Mouse (Mus musculus): ENCODE measurements at regions not wholly inside any gene's neighbourhood (a gene's known extent, or its start where the extent isn't known, plus 50 kb on each side); places are given as distances from the start of the nearest gene placed in this dataset.

DNA sequence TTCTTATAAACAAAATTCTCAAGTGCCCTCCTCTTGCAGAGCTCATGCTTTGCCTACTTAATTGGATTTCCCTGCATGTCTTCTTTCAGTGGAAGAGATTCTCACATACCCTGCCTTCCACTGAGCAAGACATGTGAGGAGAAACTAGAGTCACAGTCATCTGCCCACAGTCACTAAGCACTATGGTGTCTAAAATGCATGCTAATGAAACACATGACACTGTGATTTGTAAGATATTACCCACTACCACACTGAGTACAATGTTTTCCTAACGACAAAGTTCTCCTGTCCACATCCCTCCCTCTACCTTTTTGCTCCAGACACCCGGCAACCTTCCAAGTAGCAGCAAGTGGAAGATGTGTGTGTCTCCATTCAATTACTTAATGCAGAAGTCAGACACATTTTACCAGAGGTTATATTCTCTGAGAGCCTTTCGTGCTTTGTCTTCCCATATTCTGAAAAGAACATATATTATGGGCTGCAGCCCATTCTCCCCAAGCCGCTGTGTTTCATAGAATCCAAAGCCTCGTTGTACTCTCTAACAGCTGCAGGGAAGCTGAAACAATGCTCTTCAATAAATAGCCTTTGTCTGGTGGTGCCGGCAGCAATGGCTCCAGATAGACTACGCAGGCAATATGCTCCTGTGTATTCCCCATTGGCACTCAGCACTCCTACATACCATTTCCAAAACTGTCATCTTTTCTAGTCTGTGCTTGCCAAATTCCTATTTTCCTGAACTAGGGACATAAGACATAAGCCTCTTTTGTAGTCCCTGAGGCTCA, 670.7 kb downstream of the Poteg start:
- Histone ChIP-seq H3K4me2 (ENCODE audit: low read depth, low read length) (no peak overlapping the region), H3K4me3 (ENCODE audit: low read length) (no peak overlapping the region), H3K36me3 (ENCODE audit: control insufficient read depth, insufficient read depth) (no peaks in the 10 kb centered on the region), H3K9me3 (replicated peaks; ENCODE audit: control insufficient read depth, low read length) (no peaks in the 10 kb centered on the region), H3K9ac (ENCODE audit: low read length) (no peak overlapping the region), H3K27me3 (ENCODE audit: control insufficient read depth, insufficient read depth, low read length) (no peaks in the 10 kb centered on the region), H3K4me1 (ENCODE audit: control insufficient read depth, insufficient read depth, low read length) (no peaks in the 10 kb centered on the region), H3K27ac (ENCODE audit: low read length) (no peak overlapping the region)
- ATAC-seq (replicated peaks; ENCODE audit: extremely low read depth, insufficient read depth, low FRiP score): no peak
- WGBS: 73% methylated on average over 7 of the region's 7 CpGs

DNA sequence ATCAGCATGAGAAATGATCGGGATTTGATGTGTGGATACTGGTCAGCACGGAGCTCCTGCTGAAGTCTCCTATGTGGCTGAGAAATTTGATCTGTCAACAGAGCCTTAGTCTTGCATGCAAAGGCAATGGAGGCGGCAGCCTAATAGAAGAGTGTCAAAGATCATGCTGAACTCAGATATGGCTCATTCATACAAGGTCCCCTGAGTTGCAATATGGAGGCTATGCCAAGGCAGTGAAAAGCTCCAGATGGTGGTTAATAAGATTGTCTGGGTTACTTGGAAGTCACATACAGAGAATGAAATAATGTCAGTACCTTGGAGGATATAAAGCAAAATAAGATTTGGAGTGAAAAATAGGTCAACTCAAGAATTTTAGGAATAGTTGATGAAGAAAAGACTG, 677.6 kb downstream of the Poteg start:
- Histone ChIP-seq H3K27me3 (ENCODE audit: control insufficient read depth, insufficient read depth, low read length) (no peaks in the 10 kb centered on the region), H3K4me2 (ENCODE audit: low read depth, low read length) (no peak overlapping the region), H3K9ac (ENCODE audit: low read length) (no peak overlapping the region), H3K27ac (ENCODE audit: low read length) (no peak overlapping the region), H3K9me3 (replicated peaks; ENCODE audit: control insufficient read depth, low read length) (no peaks in the 10 kb centered on the region), H3K4me1 (ENCODE audit: control insufficient read depth, insufficient read depth, low read length) (no peaks in the 10 kb centered on the region), H3K36me3 (ENCODE audit: control insufficient read depth, insufficient read depth) (no peaks in the 10 kb centered on the region), H3K4me3 (ENCODE audit: low read length) (no peak overlapping the region)
- no peak for ATAC-seq (replicated peaks; ENCODE audit: extremely low read depth, insufficient read depth, low FRiP score)
- WGBS: 52% methylated on average over 3 of the region's 3 CpGs

DNA sequence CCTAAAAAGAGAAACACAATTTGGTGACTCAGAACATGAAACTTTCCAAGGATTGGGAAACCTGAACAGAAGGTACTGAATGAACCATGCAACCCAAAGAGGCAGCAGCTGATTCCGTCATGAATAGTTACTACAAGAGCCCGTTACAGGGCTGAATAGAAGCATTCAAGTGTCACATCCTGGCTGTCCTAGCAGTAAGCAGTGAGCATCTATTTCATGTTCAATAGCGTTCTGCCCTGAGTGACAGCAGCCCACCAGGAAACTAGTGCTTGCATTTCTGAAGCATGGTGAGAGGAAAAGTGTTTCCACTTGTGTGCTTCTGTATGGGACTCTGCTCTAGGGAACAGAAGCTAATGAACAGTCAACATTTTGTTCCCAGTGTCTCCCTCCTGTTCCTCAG, 694.4 kb downstream of the Poteg start:
- Histone ChIP-seq H3K36me3 (ENCODE audit: control insufficient read depth, insufficient read depth) (no peaks in the 10 kb centered on the region), H3K9ac (ENCODE audit: low read length) (no peak overlapping the region), H3K27ac (ENCODE audit: low read length) (no peak overlapping the region), H3K4me1 (ENCODE audit: control insufficient read depth, insufficient read depth, low read length) (no peaks in the 10 kb centered on the region; the same call in 1 of the 2 replicates), H3K4me3 (ENCODE audit: low read length) (no peak overlapping the region), H3K9me3 (replicated peaks; ENCODE audit: control insufficient read depth, low read length) (no peaks in the 10 kb centered on the region), H3K27me3 (ENCODE audit: control insufficient read depth, insufficient read depth, low read length) (no peaks in the 10 kb centered on the region), H3K4me2 (ENCODE audit: low read depth, low read length) (no peak overlapping the region)
- WGBS: 75% methylated on average over 3 of the region's 3 CpGs
- no peak for ATAC-seq (replicated peaks; ENCODE audit: extremely low read depth, insufficient read depth, low FRiP score)

DNA sequence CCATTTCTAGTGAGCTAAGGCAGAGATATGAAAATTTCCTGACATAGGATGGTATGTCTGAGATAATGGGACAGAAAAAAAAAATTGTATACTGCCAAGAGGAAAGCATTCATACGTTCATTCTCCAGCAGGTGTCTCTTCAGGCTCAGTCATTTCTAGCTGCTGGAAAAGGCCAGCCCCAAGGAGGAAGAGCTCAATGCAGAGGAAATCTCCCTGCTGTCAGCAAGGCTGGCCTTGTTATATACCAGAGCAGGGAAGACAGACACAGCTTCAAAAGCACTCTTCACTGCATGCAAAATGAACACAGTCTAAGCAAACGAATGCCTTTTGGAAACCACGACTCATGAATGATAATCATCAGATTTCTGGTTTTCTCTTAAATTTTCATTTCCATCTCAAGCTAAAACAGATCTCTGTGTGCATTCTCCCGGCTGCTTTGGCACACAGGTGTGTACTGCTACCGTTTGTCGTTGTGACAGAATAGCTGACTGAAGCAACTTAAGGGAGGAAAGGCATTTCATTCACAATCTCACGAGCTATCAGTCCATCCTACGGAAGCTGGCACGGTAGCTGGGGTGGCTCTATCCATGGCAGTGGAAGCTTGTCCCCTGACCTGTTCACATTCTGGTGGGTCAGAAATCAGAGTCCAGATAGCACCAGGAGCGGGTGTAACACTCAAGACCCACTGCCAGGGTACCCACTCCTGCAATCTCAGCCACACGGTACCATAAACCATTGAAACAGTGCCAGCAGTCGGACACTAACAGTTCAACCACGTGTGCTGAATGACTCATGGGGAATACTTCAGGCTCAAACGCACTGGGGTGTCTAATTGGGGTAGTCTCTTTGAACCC, 701.4 kb downstream of the Poteg start:
- Histone ChIP-seq H3K4me3 (ENCODE audit: low read length) (no peak overlapping the region), H3K9ac (ENCODE audit: low read length) (no peak overlapping the region), H3K27me3 (ENCODE audit: control insufficient read depth, insufficient read depth, low read length) (no peaks in the 10 kb centered on the region), H3K4me1 (ENCODE audit: control insufficient read depth, insufficient read depth, low read length) (peaks cover 2% of the 10 kb centered on the region; the same call in 1 of the 2 replicates), H3K4me2 (ENCODE audit: low read depth, low read length) (no peak overlapping the region), H3K27ac (ENCODE audit: low read length) (no peak overlapping the region), H3K9me3 (replicated peaks; ENCODE audit: control insufficient read depth, low read length) (no peaks in the 10 kb centered on the region), H3K36me3 (ENCODE audit: control insufficient read depth, insufficient read depth) (no peaks in the 10 kb centered on the region)
- no peak; the same call in 1 of the 2 replicates for ATAC-seq (replicated peaks; ENCODE audit: extremely low read depth, insufficient read depth, low FRiP score)
- WGBS: 41% methylated on average over 14 of the region's 14 CpGs

DNA sequence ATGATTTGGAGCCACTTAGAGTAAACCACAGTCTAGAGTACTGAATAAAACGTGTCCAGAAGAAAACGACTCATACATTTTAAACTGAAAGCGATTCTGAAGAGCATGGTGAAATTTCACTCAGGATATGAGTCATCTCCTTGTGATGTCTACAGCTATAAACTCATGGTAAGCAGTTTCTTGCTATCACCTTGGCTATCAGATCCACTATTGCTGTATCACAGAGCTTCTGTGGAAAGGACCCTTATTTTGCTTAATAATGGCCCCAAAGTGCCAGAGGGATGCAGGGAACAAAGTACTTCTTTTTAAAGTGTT, 701.9 kb downstream of the Poteg start:
- H3K4me1 ChIP-seq (ENCODE audit: control insufficient read depth, insufficient read depth, low read length): peaks cover 2% of the 10 kb centered on the region; the same call in 1 of the 2 replicates
- no peaks in the 10 kb centered on the region for H3K9me3 ChIP-seq (replicated peaks; ENCODE audit: control insufficient read depth, low read length)
- no peak overlapping the region for H3K9ac ChIP-seq (ENCODE audit: low read length)
- WGBS: 61% methylated on average over 3 of the region's 3 CpGs
- H3K4me3 ChIP-seq (ENCODE audit: low read length): no peak overlapping the region
- no peak overlapping the region for H3K4me2 ChIP-seq (ENCODE audit: low read depth, low read length)
- H3K27me3 ChIP-seq (ENCODE audit: control insufficient read depth, insufficient read depth, low read length): no peaks in the 10 kb centered on the region
- no peaks in the 10 kb centered on the region for H3K36me3 ChIP-seq (ENCODE audit: control insufficient read depth, insufficient read depth)
- no peak overlapping the region for H3K27ac ChIP-seq (ENCODE audit: low read length)
- ATAC-seq (replicated peaks; ENCODE audit: extremely low read depth, insufficient read depth, low FRiP score): no peak

DNA sequence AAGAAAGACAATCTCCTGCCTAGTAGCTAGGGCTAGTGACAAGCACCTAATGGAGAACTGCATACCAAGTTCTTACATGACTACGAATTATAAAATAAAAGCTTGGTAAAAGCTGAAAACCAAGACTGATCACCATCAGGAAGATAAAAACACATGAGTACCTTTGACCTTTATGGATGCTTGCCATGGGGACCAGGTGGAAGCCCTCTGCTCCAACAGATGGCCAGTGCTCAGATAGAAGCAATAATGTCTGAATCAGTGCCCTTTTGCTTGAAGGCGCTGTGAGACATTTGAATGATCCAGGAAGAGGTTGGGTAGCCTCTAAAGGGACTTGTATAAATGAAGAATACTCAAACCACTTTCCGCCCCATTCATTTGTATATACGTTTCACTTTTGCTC, 713.2 kb downstream of the Poteg start:
- no peak for ATAC-seq (replicated peaks; ENCODE audit: extremely low read depth, insufficient read depth, low FRiP score)
- H3K4me3 ChIP-seq (ENCODE audit: low read length): no peak overlapping the region
- H3K4me2 ChIP-seq (ENCODE audit: low read depth, low read length): no peak overlapping the region
- no peak overlapping the region for H3K9ac ChIP-seq (ENCODE audit: low read length)
- H3K36me3 ChIP-seq (ENCODE audit: control insufficient read depth, insufficient read depth): no peaks in the 10 kb centered on the region
- no peaks in the 10 kb centered on the region for H3K4me1 ChIP-seq (ENCODE audit: control insufficient read depth, insufficient read depth, low read length)
- no peaks in the 10 kb centered on the region for H3K9me3 ChIP-seq (replicated peaks; ENCODE audit: control insufficient read depth, low read length)
- 81% methylated on average over 4 of the region's 4 CpGs for WGBS
- H3K27ac ChIP-seq (ENCODE audit: low read length): no peak overlapping the region
- no peaks in the 10 kb centered on the region for H3K27me3 ChIP-seq (ENCODE audit: control insufficient read depth, insufficient read depth, low read length)

DNA sequence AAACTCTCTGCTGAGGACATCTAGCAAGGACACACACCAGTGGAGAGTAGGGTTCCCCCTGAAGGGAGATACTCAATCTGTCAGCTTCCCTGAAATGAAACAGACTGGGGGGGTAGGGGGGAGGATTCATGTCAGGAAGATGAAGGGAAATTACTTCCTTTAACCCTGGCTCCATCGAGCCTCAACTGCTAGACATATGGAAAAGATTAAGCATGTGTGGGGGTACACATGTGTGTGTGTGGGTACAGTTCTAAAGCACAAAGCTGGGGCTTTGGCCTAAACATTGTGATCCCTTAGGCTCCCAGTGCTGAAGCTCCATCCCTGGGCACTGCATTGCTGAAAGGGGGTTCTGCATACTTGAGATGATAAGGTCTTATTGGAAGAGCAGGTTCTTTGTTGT, 720.6 kb downstream of the Poteg start:
- Histone ChIP-seq H3K27me3 (ENCODE audit: control insufficient read depth, insufficient read depth, low read length) (no peaks in the 10 kb centered on the region), H3K9ac (ENCODE audit: low read length) (no peak overlapping the region), H3K36me3 (ENCODE audit: control insufficient read depth, insufficient read depth) (no peaks in the 10 kb centered on the region), H3K27ac (ENCODE audit: low read length) (no peak overlapping the region), H3K9me3 (replicated peaks; ENCODE audit: control insufficient read depth, low read length) (no peaks in the 10 kb centered on the region), H3K4me1 (ENCODE audit: control insufficient read depth, insufficient read depth, low read length) (no peaks in the 10 kb centered on the region), H3K4me3 (ENCODE audit: low read length) (no peak overlapping the region), H3K4me2 (ENCODE audit: low read depth, low read length) (no peak overlapping the region)
- no peak for ATAC-seq (replicated peaks; ENCODE audit: extremely low read depth, insufficient read depth, low FRiP score)
- WGBS: 54% methylated on average over 1 of the region's 1 CpGs

DNA sequence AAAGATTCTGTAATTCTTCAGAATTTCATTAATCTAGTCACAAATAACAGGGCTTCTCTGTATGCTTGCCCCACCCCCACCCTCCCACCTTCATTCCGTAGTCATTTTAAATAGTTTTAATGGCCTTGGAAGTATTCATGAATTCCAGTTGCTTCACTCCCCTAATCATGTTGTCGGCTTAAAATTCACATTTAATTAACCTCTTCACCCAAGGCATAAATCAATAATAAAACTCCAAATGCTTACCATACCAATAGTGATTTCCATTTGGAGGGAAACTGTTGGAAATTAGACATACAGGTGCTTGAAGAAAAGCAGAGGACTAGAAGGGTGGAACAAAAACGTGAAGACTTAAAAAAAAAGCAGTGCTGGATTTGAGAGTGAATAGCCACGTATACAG, 724.0 kb downstream of the Poteg start:
- Histone ChIP-seq H3K9ac (ENCODE audit: low read length) (no peak overlapping the region), H3K27ac (ENCODE audit: low read length) (no peak overlapping the region), H3K4me1 (ENCODE audit: control insufficient read depth, insufficient read depth, low read length) (no peaks in the 10 kb centered on the region), H3K27me3 (ENCODE audit: control insufficient read depth, insufficient read depth, low read length) (no peaks in the 10 kb centered on the region), H3K4me3 (ENCODE audit: low read length) (no peak overlapping the region), H3K4me2 (ENCODE audit: low read depth, low read length) (no peak overlapping the region), H3K36me3 (ENCODE audit: control insufficient read depth, insufficient read depth) (no peaks in the 10 kb centered on the region), H3K9me3 (replicated peaks; ENCODE audit: control insufficient read depth, low read length) (no peaks in the 10 kb centered on the region)
- 59% methylated on average over 4 of the region's 4 CpGs for whole genome bisulfite sequencing
- ATAC-seq (replicated peaks; ENCODE audit: extremely low read depth, insufficient read depth, low FRiP score): no peak

DNA sequence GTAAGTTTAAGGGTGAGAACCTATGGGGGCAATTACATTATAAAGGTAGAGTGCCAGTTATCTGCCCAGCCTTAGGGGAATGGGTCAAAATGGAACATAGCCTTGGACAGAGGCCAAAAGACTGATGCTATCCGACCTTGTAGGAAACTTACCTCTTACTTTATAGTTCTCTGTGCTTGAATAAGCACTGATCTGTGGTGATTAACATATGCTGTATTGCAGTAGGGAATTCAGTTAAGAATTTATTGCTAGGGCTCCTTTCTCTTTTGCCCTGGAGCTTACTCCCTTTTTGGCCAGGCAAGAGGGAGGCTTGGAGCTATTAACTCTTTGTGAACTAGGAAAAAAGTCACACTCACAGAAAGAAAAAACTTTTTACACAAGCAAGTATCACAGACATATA, 748.5 kb downstream of the Poteg start:
- Histone ChIP-seq H3K4me1 (ENCODE audit: control insufficient read depth, insufficient read depth, low read length) (no peaks in the 10 kb centered on the region), H3K27me3 (ENCODE audit: control insufficient read depth, insufficient read depth, low read length) (no peaks in the 10 kb centered on the region), H3K36me3 (ENCODE audit: control insufficient read depth, insufficient read depth) (no peaks in the 10 kb centered on the region), H3K9ac (ENCODE audit: low read length) (no peak overlapping the region), H3K27ac (ENCODE audit: low read length) (no peak overlapping the region), H3K4me3 (ENCODE audit: low read length) (no peak overlapping the region), H3K9me3 (replicated peaks; ENCODE audit: control insufficient read depth, low read length) (no peaks in the 10 kb centered on the region), H3K4me2 (ENCODE audit: low read depth, low read length) (no peak overlapping the region)
- no peak for ATAC-seq (replicated peaks; ENCODE audit: extremely low read depth, insufficient read depth, low FRiP score)
- WGBS: 36% methylated on average over 1 of the region's 1 CpGs
